Mouse (Mus musculus): ENCODE measurements at regions not wholly inside any gene's neighbourhood (a gene's known extent, or its start where the extent isn't known, plus 50 kb on each side); places are given as distances from the start of the nearest gene placed in this dataset.

DNA sequence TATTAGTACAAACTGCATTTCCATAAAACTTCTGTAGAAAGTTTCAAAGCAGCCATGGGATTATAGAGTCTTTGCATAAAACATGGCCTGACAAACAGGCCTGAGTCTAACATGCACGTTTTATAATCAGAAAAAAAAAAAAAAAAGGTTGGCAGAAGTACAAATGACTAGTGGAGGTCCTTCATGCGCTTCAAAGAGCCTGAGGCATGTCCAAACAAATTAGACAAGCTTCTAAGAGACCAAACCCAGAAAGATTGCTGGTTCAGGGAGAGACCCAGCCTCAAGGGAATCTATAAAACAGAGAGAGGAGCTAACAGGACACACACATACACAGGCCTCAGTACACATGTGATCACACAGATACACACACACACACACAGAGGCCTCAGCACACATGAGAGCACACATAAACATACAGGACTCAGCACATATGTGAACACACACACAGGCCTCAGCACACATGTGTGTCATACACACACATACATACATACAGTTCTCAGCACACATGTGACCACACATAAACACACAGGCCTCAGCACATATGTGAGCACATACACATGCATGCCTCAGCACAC is 57.0 kb upstream of the Gnaq start:
- Histone ChIP-seq H3K36me3 (ENCODE audit: control insufficient read depth, insufficient read depth, low read length, poor library complexity, severe bottlenecking) (no peaks in the 10 kb centered on the region; the same call in 1 of the 2 replicates), H3K9me3 (ENCODE audit: control insufficient read depth, insufficient read depth, low read depth, low read length) (peaks cover 3% of the 10 kb centered on the region), H3K4me3 (ENCODE audit: insufficient read depth in 1 of 2, low read depth in 1 of 2, low read length in 2 of 2, poor library complexity in 1 of 2, severe bottlenecking in 1 of 2) (no peak overlapping the region), H3K4me1 (ENCODE audit: control insufficient read depth in 2 of 2, insufficient read depth in 2 of 2, low read length in 2 of 2, poor library complexity in 1 of 2) (no peaks in the 10 kb centered on the region), H3K27ac (ENCODE audit: insufficient read depth, low read depth, low read length, poor library complexity, severe bottlenecking) (no peak overlapping the region), H3K9ac (ENCODE audit: insufficient read depth, low read depth, low read length, poor library complexity, severe bottlenecking) (no peak overlapping the region)
- DNase-seq (ENCODE audit: low read depth, low spot score), result no peak
- in situ Hi-C loops (cut with MboI; ENCODE audit: low sequenced_read_pairs in 2 of 2, unreplicated experiment in 2 of 2), result no loop called here
- no peak for TF ChIP-seq ZNF384 (IDR thresholded peaks at IDR 0.05; ENCODE audit: low read depth, low read length)
- TF ChIP-seq CHD2 (IDR thresholded peaks at IDR 0.05; ENCODE audit: low read depth, low read length), result no peak
- TF ChIP-seq ZC3H11A (IDR thresholded peaks at IDR 0.05; ENCODE audit: borderline replicate concordance, low read depth, low read length), result no peak
- no peak for TF ChIP-seq HCFC1 (IDR thresholded peaks at IDR 0.05; ENCODE audit: borderline replicate concordance, insufficient read depth, low read length)
- no peak for TF ChIP-seq MAFK (IDR thresholded peaks at IDR 0.05; ENCODE audit: insufficient read depth, low read depth, low read length)

DNA sequence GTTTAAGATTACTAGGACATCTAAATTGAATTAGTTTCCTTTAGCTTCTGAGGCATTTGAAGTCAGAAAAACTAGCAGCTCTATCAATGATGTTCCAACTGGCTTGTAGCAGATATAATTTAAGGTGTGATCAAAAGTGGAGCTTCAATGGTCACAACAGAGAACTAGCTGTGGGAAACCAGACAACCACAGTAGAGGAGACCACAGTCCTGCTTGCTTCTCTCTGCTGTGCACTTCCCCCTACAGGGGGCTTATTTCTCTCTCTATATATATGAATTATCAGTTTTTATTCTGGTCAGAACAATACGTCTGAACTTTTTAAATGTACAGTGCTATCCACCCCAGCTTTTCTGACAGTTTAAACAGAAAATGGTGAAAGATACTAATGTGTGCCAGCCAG is 57.6 kb upstream of the Gnaq start:
- Histone ChIP-seq H3K9me3 (ENCODE audit: control insufficient read depth, insufficient read depth, low read depth, low read length) (no peaks in the 10 kb centered on the region; the same call in none of the 2 replicates), H3K36me3 (ENCODE audit: control insufficient read depth, insufficient read depth, low read length, poor library complexity, severe bottlenecking) (no peaks in the 10 kb centered on the region; the same call in 1 of the 2 replicates), H3K4me3 (ENCODE audit: insufficient read depth in 1 of 2, low read depth in 1 of 2, low read length in 2 of 2, poor library complexity in 1 of 2, severe bottlenecking in 1 of 2) (no peak overlapping the region), H3K9ac (ENCODE audit: insufficient read depth, low read depth, low read length, poor library complexity, severe bottlenecking) (no peak overlapping the region), H3K27ac (ENCODE audit: insufficient read depth, low read depth, low read length, poor library complexity, severe bottlenecking) (no peak overlapping the region), H3K4me1 (ENCODE audit: control insufficient read depth in 2 of 2, insufficient read depth in 2 of 2, low read length in 2 of 2, poor library complexity in 1 of 2) (no peaks in the 10 kb centered on the region)
- in situ Hi-C loops (cut with MboI; ENCODE audit: low sequenced_read_pairs in 2 of 2, unreplicated experiment in 2 of 2), result no loop called here
- DNase-seq (ENCODE audit: low read depth, low spot score), result no peak
- TF ChIP-seq ZC3H11A (IDR thresholded peaks at IDR 0.05; ENCODE audit: borderline replicate concordance, low read depth, low read length) (no peak), MAFK (IDR thresholded peaks at IDR 0.05; ENCODE audit: insufficient read depth, low read depth, low read length) (no peak), HCFC1 (IDR thresholded peaks at IDR 0.05; ENCODE audit: borderline replicate concordance, insufficient read depth, low read length) (no peak), ZNF384 (IDR thresholded peaks at IDR 0.05; ENCODE audit: low read depth, low read length) (no peak), CHD2 (IDR thresholded peaks at IDR 0.05; ENCODE audit: low read depth, low read length) (no peak)

DNA sequence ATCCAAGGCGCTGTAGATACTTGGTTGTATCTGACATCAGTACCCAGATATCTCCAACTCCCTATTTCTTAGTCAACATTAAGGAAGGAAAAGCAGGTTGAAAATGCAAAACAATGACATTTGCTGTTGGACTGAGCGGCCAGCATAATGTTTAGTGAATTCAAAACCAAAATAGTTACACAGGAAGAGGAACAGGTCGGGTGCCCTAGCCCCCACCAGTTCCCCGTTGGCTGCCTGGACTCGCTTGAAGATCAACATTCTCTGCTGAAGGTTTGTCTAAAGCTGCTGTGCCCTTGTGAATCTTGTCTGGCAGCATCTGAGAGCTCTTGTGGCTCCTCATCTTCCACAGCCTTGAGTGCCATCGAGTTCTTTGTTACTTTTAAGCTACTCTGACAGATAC is 65.3 kb upstream of the Gnaq start:
- Histone ChIP-seq H3K27ac (ENCODE audit: insufficient read depth, low read depth, low read length, poor library complexity, severe bottlenecking) (no peak overlapping the region), H3K36me3 (ENCODE audit: control insufficient read depth, insufficient read depth, low read length, poor library complexity, severe bottlenecking) (no peaks in the 10 kb centered on the region; the same call in 1 of the 2 replicates), H3K9ac (ENCODE audit: insufficient read depth, low read depth, low read length, poor library complexity, severe bottlenecking) (no peak overlapping the region), H3K4me3 (ENCODE audit: insufficient read depth in 1 of 2, low read depth in 1 of 2, low read length in 2 of 2, poor library complexity in 1 of 2, severe bottlenecking in 1 of 2) (no peak overlapping the region), H3K4me1 (ENCODE audit: control insufficient read depth in 2 of 2, insufficient read depth in 2 of 2, low read length in 2 of 2, poor library complexity in 1 of 2) (peaks cover 0 to 3% of the 10 kb centered on the region in 2 experiments; a peak in 1 of 4 replicates), H3K9me3 (ENCODE audit: control insufficient read depth, insufficient read depth, low read depth, low read length) (no peaks in the 10 kb centered on the region)
- DNase-seq (ENCODE audit: low read depth, low spot score), result no peak
- in situ Hi-C loops (cut with MboI; ENCODE audit: low sequenced_read_pairs in 2 of 2, unreplicated experiment in 2 of 2), result no loop called here
- TF ChIP-seq ZNF384 (IDR thresholded peaks at IDR 0.05; ENCODE audit: low read depth, low read length) (no peak), CHD2 (IDR thresholded peaks at IDR 0.05; ENCODE audit: low read depth, low read length) (no peak), HCFC1 (IDR thresholded peaks at IDR 0.05; ENCODE audit: borderline replicate concordance, insufficient read depth, low read length) (no peak), ZC3H11A (IDR thresholded peaks at IDR 0.05; ENCODE audit: borderline replicate concordance, low read depth, low read length) (no peak), MAFK (IDR thresholded peaks at IDR 0.05; ENCODE audit: insufficient read depth, low read depth, low read length) (no peak)

DNA sequence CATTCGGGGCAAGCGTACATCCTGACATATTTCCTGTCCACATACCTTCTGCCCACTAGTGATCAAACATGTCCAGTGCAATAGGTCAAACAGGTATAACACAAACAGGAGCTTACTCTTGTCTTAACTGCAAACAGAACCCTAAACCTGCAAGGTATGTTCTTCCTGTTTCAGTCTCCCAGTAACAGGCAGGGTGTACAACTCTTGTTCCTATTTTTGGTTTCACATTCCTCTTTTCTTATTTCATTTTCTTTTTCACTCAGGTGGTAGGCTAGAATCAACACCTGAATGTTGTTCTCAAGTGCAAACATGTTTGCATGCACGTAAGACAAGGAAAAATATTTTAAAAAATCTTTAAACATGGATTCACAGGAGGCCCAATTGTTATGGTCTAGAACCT is 67.7 kb upstream of the Gnaq start:
- TF ChIP-seq CHD2 (IDR thresholded peaks at IDR 0.05; ENCODE audit: low read depth, low read length) (no peak), ZNF384 (IDR thresholded peaks at IDR 0.05; ENCODE audit: low read depth, low read length) (no peak), ZC3H11A (IDR thresholded peaks at IDR 0.05; ENCODE audit: borderline replicate concordance, low read depth, low read length) (no peak)
- Histone ChIP-seq H3K36me3 (ENCODE audit: control insufficient read depth, insufficient read depth, low read length, poor library complexity, severe bottlenecking) (no peaks in the 10 kb centered on the region), H3K9me3 (ENCODE audit: control insufficient read depth, insufficient read depth, low read depth, low read length) (no peaks in the 10 kb centered on the region), H3K4me3 (ENCODE audit: insufficient read depth in 1 of 2, low read depth in 1 of 2, low read length in 2 of 2, poor library complexity in 1 of 2, severe bottlenecking in 1 of 2) (no peak overlapping the region), H3K27ac (ENCODE audit: insufficient read depth, low read depth, low read length, poor library complexity, severe bottlenecking) (no peak overlapping the region), H3K4me1 (ENCODE audit: control insufficient read depth in 2 of 2, insufficient read depth in 2 of 2, low read length in 2 of 2, poor library complexity in 1 of 2) (peaks cover 0 to 3% of the 10 kb centered on the region in 2 experiments; a peak in 1 of 4 replicates), H3K9ac (ENCODE audit: insufficient read depth, low read depth, low read length, poor library complexity, severe bottlenecking) (no peak overlapping the region)
- no peak for DNase-seq (ENCODE audit: low read depth, low spot score)
- in situ Hi-C loops (cut with MboI; ENCODE audit: low sequenced_read_pairs in 2 of 2, unreplicated experiment in 2 of 2), result no loop called here
